Mouse (Mus musculus) CH12.LX (cell line): ENCODE data around the gene Agbl3. TPM values are rescaled to one million over a fixed set of nuclear protein-coding genes. Genes with fewer than 3 reads are reported as not detected.

Source experiments
- DNase-seq: peaks from one replicate; pipeline ENCODE4 v3.0.0-alpha.2; 2013; ENCODE audit errors: extremely low read depth
- H3K27ac ChIP-seq: 2 replicates; pipeline ENCODE4 v1.5.1; 2012; ENCODE audit warnings: low read depth, mild to moderate bottlenecking, control low read depth, moderate library complexity; ENCODE audit not compliant: insufficient read depth
- H3K27me3 ChIP-seq: replicated peaks from 2 replicates; pipeline ENCODE3; 2012; ENCODE audit warnings: inconsistent platforms
- H3K36me3 ChIP-seq, 2 experiments: replicated peaks in 1 of 2; 2 replicates each; pipeline versions ENCODE3 to v1.6.1; 2012; ENCODE audit warnings: inconsistent platforms in 1 of 2, low read length in 1 of 2, mild to moderate bottlenecking in 1 of 2, mixed read lengths in 1 of 2, moderate library complexity in 1 of 2; ENCODE audit not compliant: control insufficient read depth in 1 of 2, insufficient read depth in 1 of 2
- H3K4me1 ChIP-seq, 2 experiments: 2 replicates each; pipeline ENCODE4 v1.6.1; 2012; ENCODE audit warnings: inconsistent platforms in 1 of 2, moderate library complexity in 1 of 2; ENCODE audit not compliant: insufficient read depth in 2 of 2, control insufficient read depth in 1 of 2
- H3K4me2 ChIP-seq: 2 replicates; pipeline ENCODE4 v1.6.1; 2012; ENCODE audit warnings: low read depth, mild to moderate bottlenecking, control low read depth; ENCODE audit not compliant: poor library complexity, insufficient read depth, severe bottlenecking
- H3K4me3 ChIP-seq, 3 experiments: fragments of 150-350 bp in 1 of 3; sonication (generic) in 1 of 3; replicated peaks in 1 of 3; 2 replicates each; pipeline versions ENCODE3 to v1.5.1; 2011 to 2012; ENCODE audit warnings: low read depth in 2 of 3, low read length in 2 of 3, mild to moderate bottlenecking in 2 of 3, moderate library complexity in 2 of 3, control low read depth in 1 of 3, improper control_type of control experiment in 1 of 3, inconsistent platforms in 1 of 3, mixed read lengths in 1 of 3; ENCODE audit not compliant: poor library complexity in 1 of 3
- H3K79me2 ChIP-seq: replicated peaks from 2 replicates; pipeline ENCODE4 v1.6.1; 2012; ENCODE audit warnings: mild to moderate bottlenecking, moderate library complexity; ENCODE audit not compliant: control insufficient read depth, poor library complexity, insufficient read depth, severe bottlenecking; ENCODE audit errors: extremely low read depth
- H3K9ac ChIP-seq: 2 replicates; pipeline ENCODE4 v1.6.1; 2012; ENCODE audit warnings: low read depth, mild to moderate bottlenecking, control low read depth, moderate library complexity; ENCODE audit not compliant: insufficient read depth
- H3K9me3 ChIP-seq: replicated peaks from 2 replicates; pipeline ENCODE3; 2012; ENCODE audit warnings: low read length, inconsistent platforms, mixed read lengths
- BHLHE40 ChIP-seq: IDR thresholded peaks from 2 replicates; pipeline ENCODE4 v1.6.1; 2011; ENCODE audit warnings: mild to moderate bottlenecking, low read depth, low read length, improper control_type of control experiment
- CHD1 ChIP-seq: IDR thresholded peaks from 2 replicates; pipeline ENCODE4 v1.6.1; 2012; ENCODE audit warnings: low read depth, low read length, improper control_type of control experiment, inconsistent platforms
- CTCF ChIP-seq, 2 experiments: IDR thresholded peaks in 1 of 2; conservative IDR thresholded peaks in 1 of 2; 2 replicates each; pipeline ENCODE4 v1.5.1; 2011 to 2012; ENCODE audit warnings: low read depth in 2 of 2, low read length in 2 of 2, improper control_type of control experiment in 1 of 2, inconsistent platforms in 1 of 2, mild to moderate bottlenecking in 1 of 2, moderate library complexity in 1 of 2
- E2F4 ChIP-seq: IDR thresholded peaks from 2 replicates; pipeline ENCODE4 v1.6.1; 2011; ENCODE audit warnings: low read depth, low read length, improper control_type of control experiment; ENCODE audit not compliant: insufficient replicate concordance
- IRF4 ChIP-seq: IDR thresholded peaks from 2 replicates; pipeline ENCODE4 v1.6.1; 2014; ENCODE audit warnings: low read depth, mild to moderate bottlenecking, inconsistent platforms, low read length, improper control_type of control experiment
- JUN ChIP-seq: IDR thresholded peaks from 2 replicates; pipeline ENCODE4 v1.6.1; 2011; ENCODE audit warnings: low read depth, mild to moderate bottlenecking, low read length, improper control_type of control experiment, moderate library complexity; ENCODE audit not compliant: insufficient read depth
- MAZ ChIP-seq: IDR thresholded peaks from 2 replicates; pipeline ENCODE4 v1.6.1; 2012; ENCODE audit warnings: low read depth, mild to moderate bottlenecking, inconsistent platforms, low read length, improper control_type of control experiment, moderate library complexity
- MEF2A ChIP-seq: IDR thresholded peaks from 2 replicates; pipeline ENCODE4 v1.6.1; 2014; ENCODE audit warnings: low read depth, mild to moderate bottlenecking, inconsistent platforms, low read length, improper control_type of control experiment, borderline replicate concordance
- PAX5 ChIP-seq: IDR thresholded peaks from 2 replicates; pipeline ENCODE4 v1.6.1; 2012; ENCODE audit warnings: low read length, inconsistent platforms, mixed read lengths
- RCOR1 ChIP-seq: conservative IDR thresholded peaks from 2 replicates; pipeline ENCODE4 v1.6.1; 2012; ENCODE audit warnings: low read depth, mild to moderate bottlenecking, inconsistent platforms, low read length, improper control_type of control experiment
- SIN3A ChIP-seq: IDR thresholded peaks from 2 replicates; pipeline ENCODE4 v1.6.1; 2012; ENCODE audit warnings: low read length, improper control_type of control experiment, inconsistent platforms
- TBP ChIP-seq: conservative IDR thresholded peaks from 2 replicates; pipeline ENCODE4 v1.6.1; 2011; ENCODE audit warnings: low read depth, low read length, improper control_type of control experiment
- TCF12 ChIP-seq: IDR thresholded peaks from 2 replicates; pipeline ENCODE4 v1.6.1; 2014; ENCODE audit warnings: low read depth, mild to moderate bottlenecking, inconsistent platforms, low read length, improper control_type of control experiment
- ZKSCAN1 ChIP-seq: IDR thresholded peaks from 2 replicates; pipeline ENCODE4 v1.6.1; 2012; ENCODE audit warnings: low read depth, inconsistent platforms, low read length, improper control_type of control experiment, borderline replicate concordance
- dilution Hi-C: fragments of 300-500 bp; cut with MboI; formaldehyde crosslinking; loops from 2 replicates; pipeline ENCODE4 v1.14.3; 2020; ENCODE audit warnings: low sequenced_read_pairs; ENCODE audit not compliant: extremely low pct_unique_long_range_greater_than_20kb, extremely low pct_ligation_motif_present
- in situ Hi-C: fragments of 300-500 bp; cut with MboI; formaldehyde crosslinking; loops from 3 replicates; pipeline ENCODE4 v1.14.3; 2019; ENCODE audit warnings: low sequenced_read_pairs, low pct_ligation_motif_present, low pct_unique_long_range_greater_than_20kb, mixed read lengths
- polyA plus RNA-seq: library from polyadenylated mRNA; unstranded; fragments of >175 nt; gene quantifications from 2 replicates; pipeline ENCODE4 v1.2.1, GENCODE M21; 2012; ENCODE audit warnings: low read depth; ENCODE audit not compliant: insufficient read length
- total RNA-seq, 2 experiments: library from RNA; depleted of rRNA; stranded (reverse); fragments of 300-350 nt in 1 of 2; fragments of >200 nt in 1 of 2; gene quantifications; 2 replicates each; pipeline ENCODE4 v1.2.3; 2012 to 2014

The Agbl3 gene
- total and polyA plus RNA-seq, 3 experiments, result 1.9 to 4.8 (median 3.4) TPM

DNA sequence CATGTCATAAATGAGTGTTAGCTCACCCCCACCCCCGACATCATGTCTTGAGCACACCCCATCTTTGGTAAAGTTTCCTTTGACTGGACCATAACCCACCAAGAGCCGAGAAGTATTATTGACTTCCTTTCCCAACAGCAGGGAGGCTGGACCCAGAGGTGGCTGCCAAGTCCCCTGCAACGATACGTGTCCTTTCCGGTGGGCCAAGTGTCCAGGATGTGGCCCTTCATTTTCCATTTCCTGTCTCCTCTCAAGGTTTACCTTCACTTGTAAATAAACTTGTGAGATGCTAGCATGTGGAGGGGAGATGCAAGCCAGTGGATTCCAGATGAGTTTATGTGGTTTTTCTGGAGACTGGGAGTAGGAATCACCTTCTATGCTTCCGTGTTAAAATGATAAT lies 49.2 kb upstream of the Agbl3 start:
- H3K79me2 ChIP-seq, result no peaks in the 10 kb centered on the region
- H3K4me3 ChIP-seq, result no peak overlapping the region
- dilution Hi-C loops, result no loop called here
- no peak overlapping the region for H3K27ac ChIP-seq
- H3K4me1 ChIP-seq, result peaks cover 0 to 14% of the 10 kb centered on the region in 2 experiments; a peak in 2 of 4 replicates
- H3K36me3 ChIP-seq, result no peaks in the 10 kb centered on the region
- H3K4me2 ChIP-seq, result no peak overlapping the region
- H3K27me3 ChIP-seq, result no peaks in the 10 kb centered on the region
- DNase-seq, result no peak
- in situ Hi-C loops, result no loop called here
- no peak overlapping the region for H3K9ac ChIP-seq
- no peaks in the 10 kb centered on the region for H3K9me3 ChIP-seq
- TF ChIP-seq PAX5 (no peak), CHD1 (no peak)

DNA sequence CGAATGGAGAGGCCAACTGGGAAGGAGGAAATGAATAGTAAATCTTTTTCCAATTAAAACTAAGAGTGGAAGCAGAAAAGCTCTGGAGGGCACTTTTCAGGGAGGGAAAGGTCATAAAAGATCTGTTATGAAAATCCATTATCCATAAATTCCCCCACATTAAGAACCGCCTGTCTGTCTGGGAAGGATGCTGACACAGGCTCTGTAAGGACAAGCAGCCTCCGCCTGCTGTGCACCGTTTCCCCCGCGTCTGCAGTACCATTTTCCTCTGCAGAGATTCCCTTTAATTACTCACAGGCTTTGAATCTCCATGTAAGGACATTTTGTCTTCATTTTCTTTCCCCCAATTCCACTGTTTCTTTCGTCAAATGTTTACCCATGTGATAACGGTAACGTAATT lies 48.7 kb upstream of the Agbl3 start:
- H3K27ac ChIP-seq, result no peak overlapping the region
- TF ChIP-seq E2F4 (no peak), BHLHE40 (no peak), CTCF (conservative IDR thresholded peaks at IDR 0.05 in 1 of 2, IDR thresholded peaks at IDR 0.05 in 1 of 2; ENCODE audit: low read depth in 2 of 2, low read length in 2 of 2) (no peak), IRF4 (no peak), MEF2A (no peak), SIN3A (no peak)
- H3K9me3 ChIP-seq, result no peaks in the 10 kb centered on the region
- no peak overlapping the region for H3K4me3 ChIP-seq
- H3K79me2 ChIP-seq, result no peaks in the 10 kb centered on the region
- peaks cover 0 to 15% of the 10 kb centered on the region in 2 experiments; a peak in 2 of 4 replicates for H3K4me1 ChIP-seq
- H3K9ac ChIP-seq, result no peak overlapping the region
- no peaks in the 10 kb centered on the region for H3K36me3 ChIP-seq
- no peaks in the 10 kb centered on the region for H3K27me3 ChIP-seq
- in situ Hi-C loops, result no loop called here
- no peak for DNase-seq
- dilution Hi-C loops, result no loop called here
- H3K4me2 ChIP-seq, result no peak overlapping the region

DNA sequence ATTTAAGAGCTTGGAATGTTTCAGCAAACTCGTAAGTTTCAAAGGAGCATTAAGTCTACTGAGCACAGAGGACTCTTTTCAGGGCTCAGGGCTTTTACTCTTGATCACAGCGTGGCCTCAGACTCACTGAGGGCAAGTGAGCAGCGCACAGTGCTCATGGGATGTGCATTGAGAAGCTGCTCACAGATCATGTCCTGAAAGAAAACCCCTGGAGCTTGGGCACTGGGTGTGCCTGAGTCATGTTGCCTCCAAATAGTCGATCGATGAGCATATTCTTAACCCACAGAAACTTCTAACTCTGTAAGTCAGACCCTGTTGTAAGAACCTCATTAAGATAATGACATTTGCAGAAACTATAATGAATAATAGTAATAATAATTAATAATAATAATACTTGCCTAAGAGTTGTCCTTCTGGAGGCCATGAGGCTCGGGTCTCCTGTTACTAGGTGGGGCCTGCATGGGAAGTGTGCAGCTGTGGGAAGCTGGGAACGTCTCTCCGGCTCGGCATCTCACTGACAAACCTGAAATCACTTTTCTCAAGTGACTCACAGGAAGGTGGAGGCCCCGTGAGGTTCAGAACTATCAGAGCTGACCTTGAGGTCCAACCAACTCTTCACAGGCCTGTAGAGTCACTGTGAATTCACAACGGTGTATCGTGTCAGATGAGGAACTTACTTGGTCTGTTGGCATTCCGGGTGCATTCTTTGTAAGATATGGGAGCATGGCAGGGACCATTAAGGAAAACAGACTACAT lies 45.1 kb upstream of the Agbl3 start:
- TF ChIP-seq ZKSCAN1 (no peak), RCOR1 (no peak), JUN (no peak), TBP (no peak), TCF12 (no peak), MAZ (no peak), CHD1 (no peak)
- TF ChIP-seq, all 38 proteins: peak for 0
- Histone ChIP-seq H3K27me3 (no peaks in the 10 kb centered on the region), H3K79me2 (no peaks in the 10 kb centered on the region), H3K36me3 (no peaks in the 10 kb centered on the region), H3K4me2 (no peak overlapping the region), H3K27ac (no peak overlapping the region), H3K9ac (no peak overlapping the region), H3K4me3 (no peak overlapping the region), H3K4me1 (peaks cover 0 to 7% of the 10 kb centered on the region in 2 experiments; a peak in 1 of 4 replicates), H3K9me3 (no peaks in the 10 kb centered on the region)
- dilution Hi-C loops, result no loop called here
- DNase-seq, result no peak
- in situ Hi-C loops, result no loop called here
